Mouse (Mus musculus): ENCODE results near the gene Plaur. TPM values are rescaled to one million over a fixed set of nuclear protein-coding genes. Genes with fewer than 3 reads are reported as not detected.
"Not testable (repeated sequence)": the region's sequence is repeated elsewhere in the genome, so short reads cannot be mapped to it uniquely, and the experiment has no call there.

Plaur gene
- total RNA-seq, 2 experiments from 2014 or later: 0.59 to 1.5 TPM

DNA sequence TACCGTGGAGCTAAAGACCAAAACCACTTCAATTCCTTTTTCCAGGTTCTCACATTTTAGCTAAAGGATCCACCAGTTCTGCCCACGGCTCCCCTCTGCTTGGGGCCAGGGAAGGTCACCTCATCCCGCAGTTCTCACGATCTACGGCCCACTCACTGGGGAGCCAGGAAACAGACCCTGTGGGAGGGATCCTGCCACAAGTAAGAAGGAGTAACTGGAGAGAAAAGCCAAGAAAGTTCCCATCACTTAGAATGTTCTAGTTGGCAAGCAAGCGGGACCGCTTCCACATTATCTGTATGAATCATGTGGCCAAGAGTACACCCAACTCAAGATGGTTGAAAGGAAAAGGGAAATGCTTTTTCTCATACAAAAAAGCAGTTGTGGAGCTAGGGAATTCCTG is 14.6 kb downstream of the Plaur start:
- peak in 1 of 2 experiments; percentile 50 for DNase-seq (ENCODE audit: low spot score in 2 of 2)

DNA sequence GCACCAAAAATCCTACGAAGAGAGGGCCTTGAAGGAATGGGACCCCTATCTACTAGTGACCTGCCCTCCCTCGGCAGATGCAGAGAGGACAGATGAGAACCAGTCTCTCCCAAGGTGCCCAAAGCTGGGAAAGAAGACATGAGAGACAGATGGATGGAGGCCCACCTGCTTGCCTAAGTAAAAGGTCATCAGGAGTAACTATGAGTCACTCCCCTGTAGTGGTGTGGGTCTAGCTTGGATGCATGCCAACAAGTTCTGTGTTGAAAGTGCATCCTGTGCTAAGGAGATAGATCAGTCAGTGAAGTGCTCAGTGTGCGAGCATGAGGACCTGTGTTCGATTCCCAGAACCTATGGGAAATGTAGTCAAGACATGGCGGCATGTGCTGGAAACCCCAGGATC is 16.6 kb downstream of the Plaur start:
- no peak for DNase-seq (ENCODE audit: low spot score in 2 of 2)

- no peak for DNase-seq (ENCODE audit: low spot score in 2 of 2)
These were observed 17.4 kb downstream of the Plaur start for GRCm38 (mm10) chr7:24479685-24480084.

DNA sequence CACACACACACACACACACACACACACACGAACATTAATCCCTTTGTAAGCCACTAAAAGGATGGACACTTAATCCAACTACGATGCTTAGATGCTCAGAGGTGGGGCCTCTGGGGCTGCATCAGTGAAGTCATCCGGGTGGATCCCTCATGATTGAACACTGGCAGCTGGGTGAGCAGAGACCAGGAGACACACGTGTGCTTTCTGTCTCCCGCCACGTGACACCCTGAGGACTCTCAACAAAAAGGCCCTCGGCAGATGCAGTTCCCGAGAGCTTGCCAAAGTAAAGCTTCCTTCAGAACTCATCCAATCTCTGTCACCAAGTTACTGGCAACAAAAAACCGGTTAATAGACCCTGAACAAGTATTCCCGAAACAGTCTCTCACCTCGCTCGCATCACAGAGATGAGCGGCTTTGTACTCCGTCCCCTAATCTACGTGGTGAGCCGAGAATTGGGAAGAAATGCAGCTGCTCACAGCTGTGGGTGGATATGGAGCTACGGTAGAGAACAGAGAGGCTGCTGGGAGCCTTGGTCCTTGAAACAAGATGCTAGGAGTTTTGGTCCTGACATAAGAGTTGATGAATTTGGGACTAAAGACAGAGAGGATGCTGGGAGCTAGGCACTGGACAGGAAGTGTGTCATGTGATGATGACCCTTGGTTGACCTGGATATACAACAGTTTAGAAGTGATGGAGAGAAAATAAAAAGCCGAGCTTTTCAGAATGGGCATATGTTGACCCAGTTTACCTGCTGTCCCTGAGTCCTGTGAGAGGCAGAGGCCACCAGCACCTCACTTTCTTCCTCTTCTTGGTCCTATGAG is 18.0 kb downstream of the Plaur start:
- DNase-seq (ENCODE audit: low spot score in 2 of 2): peak in 1 of 2 experiments; percentile 40

DNA sequence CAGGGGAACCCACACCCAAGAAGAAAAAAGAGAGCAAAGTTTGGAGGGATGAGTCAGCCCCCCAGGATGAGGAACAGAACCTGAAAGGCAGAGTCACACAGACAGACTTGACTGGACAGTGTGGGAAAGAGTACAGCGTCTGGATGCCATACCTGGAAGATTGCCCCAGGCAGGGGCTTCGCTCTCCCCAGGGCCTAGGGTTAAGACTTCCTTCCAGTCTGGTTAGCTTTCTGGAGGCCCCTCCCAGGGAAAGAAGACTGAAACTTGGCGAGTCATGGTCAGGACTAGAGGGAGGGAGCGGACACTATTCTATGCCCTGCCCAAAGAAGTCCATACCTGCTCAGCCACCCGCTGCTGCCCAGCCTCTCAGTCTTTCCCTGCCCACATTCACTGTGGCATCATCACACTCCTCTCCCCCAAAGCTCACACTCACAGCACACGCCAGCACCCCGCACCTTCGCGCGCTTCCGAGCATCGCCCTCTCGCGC is 18.7 kb downstream of the Plaur start:
- no peak for DNase-seq (ENCODE audit: low spot score in 2 of 2)

DNA sequence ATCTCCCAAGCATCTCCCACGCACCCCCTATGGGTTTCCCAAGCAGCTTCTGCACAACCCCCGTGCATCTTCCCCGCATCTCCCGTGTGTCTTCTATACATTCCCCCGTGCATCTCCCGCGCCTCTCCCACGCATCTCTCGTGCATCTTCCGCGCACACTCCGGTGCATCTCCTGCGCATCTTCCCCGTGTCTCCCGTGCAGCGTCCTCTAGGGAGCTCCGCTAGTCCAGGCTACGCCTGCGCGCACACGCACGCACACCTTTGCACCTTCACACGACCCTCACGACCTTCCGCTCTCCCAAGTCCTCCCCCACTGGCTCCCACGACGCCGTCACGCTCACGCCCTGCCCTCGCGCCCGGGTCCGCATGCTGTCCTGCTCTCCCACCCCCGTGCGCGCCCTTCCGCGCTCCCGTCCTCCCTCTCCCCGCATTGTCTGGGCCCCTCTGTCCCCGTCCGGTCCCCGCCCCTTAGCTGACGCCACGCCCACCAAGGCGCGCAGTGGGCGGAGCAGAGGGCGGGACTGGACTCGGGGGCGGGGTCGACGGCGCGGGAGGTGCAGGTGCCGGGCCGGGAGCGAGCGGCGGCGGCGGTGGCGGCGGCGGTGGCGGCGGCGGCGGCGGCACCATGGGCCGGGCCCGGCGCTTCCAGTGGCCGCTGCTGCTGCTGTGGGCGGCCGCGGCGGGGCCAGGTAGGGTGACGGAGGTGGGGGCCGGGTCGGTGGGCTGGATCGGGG is 19.4 kb downstream of the Plaur start, which contains the start of gene Cadm4:
Gene Cadm4 (plus strand): TSS at position 550 of the 734 bp plus-strand sequence.
- peak; percentile 90 to 93 for DNase-seq (ENCODE audit: low spot score in 2 of 2)

DNA sequence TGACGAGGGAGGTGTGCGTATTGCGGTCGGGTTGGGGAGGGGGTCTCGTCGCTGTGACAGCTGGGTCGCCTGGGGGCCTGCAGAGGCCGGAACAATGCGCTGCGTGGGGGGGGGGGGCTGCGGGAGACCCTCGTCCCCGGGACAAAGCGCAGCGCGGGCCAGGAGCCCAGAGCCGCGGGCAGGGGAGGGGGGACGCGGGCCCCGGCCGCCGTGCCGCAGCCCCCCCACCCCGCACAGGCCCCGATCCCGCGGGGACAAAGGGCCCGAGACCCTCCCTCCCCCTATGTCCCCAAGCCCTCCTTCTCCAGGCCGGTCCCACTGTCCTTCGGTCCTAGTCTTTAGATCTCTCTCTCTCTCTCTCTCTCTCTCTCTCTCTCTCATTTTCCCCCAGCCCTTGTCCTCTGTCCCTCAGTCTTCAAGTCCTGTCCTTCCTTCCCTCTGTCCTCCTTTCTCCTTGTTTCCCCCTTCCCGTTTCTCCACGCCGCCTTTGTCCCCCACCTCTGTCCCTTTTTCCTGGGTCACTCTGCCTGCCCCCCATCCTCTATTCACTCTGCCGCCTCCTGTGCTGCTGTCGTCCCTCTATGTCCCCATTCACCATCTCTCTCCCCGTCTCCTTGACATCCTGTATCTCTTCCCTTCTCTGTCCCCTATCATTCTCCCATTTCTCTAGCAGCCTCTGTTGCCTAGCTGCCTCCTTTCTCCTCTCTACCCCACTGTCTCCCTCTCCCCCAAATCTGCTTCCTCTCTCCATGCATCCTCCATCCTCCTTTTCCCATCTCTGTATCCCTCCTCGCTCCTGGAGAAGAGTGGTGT is 20.1 kb downstream of the Plaur start:
- DNase-seq (ENCODE audit: low spot score in 2 of 2): no peak

DNA sequence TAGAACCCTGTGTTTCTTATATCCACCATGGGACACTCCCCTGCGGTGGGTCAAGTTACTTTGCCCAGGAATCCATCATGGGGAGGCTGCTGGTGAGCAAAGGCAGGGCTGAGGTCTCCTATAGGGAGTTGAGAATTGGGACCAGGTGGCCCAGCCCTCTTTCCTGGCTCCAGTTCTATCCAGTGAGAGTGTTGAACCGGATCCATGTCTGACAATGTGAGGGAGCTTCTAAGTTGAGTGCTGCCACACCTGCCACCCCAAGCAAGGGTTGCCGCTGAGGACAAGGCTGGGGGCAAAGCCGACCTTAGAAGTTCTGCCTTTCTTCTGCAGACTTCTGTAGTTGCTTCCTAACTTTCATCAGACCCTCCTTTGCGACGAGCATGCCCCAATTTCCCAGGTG is 21.0 kb downstream of the Plaur start:
- not testable (repeated sequence) for DNase-seq (ENCODE audit: low spot score in 2 of 2)

DNA sequence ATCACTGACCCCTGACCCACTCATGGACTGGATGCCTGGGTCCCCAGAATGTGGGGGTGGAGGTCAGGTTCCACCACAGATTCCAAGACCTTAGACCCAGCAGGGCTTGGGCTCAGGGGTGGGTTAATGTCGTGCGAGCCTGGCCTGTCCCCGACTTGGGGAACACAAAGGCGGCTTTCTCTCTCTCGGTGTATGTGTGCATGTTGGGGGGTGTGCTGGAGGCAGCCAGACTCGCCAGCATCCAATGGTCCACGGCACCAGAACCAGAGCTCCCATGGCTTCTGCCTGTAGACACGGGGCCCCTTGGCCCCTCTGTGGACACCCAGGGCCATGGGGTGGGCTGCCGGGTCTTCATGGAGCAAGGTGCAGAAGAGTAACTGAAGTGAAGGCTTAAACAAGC is 23.2 kb downstream of the Plaur start:
- no peak for DNase-seq (ENCODE audit: low spot score in 2 of 2)

DNA sequence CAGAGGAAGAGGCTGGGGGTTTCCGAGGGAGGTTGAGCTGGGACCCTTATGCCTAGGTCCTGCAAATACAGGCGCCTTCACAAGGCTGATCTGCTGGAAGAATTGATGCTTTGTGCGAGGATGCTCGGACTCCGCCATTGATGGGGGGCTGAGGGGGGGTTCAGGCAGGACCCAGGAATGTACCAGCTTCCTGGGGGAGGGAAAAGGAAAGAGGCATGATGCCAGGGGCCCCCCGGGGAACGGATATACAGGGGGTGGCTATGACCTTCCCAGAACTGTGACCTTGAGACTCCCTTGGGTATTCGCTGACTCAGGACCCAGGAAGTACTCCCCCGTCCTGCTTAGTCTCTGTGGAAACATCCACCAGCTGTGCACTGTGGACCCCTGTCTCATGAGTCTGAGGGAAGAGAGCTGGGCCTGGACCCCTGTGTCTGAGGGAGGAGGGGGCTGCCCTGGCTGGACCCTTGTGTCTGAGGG is 24.4 kb downstream of the Plaur start:
- no peak for DNase-seq (ENCODE audit: low spot score in 2 of 2)

DNA sequence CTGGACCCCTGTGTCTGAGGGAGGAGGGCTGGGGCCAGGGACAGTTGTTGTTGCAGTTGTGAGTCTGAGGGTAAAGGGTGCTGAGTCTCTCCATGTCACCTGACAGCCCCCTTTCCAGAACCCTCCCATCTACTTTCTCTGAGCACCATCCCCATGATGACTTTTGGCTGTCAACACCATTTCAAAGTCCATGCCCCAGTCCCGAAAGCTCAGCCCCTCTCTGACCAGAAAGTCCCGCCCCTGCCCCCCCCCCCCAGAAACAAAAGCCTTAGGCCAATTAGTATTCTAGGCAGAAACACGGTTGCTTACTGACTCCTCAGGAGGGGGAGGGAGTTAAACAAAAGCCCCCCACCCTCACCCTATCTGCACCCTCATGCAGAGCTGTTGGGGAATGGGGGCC is 25.1 kb downstream of the Plaur start:
- no peak for DNase-seq (ENCODE audit: low spot score in 2 of 2)

- DNase-seq (ENCODE audit: low spot score in 2 of 2): peak in 1 of 2 experiments; percentile 3
These were observed 26.0 kb downstream of the Plaur start for GRCm38 (mm10) chr7:24488303-24488702.

DNA sequence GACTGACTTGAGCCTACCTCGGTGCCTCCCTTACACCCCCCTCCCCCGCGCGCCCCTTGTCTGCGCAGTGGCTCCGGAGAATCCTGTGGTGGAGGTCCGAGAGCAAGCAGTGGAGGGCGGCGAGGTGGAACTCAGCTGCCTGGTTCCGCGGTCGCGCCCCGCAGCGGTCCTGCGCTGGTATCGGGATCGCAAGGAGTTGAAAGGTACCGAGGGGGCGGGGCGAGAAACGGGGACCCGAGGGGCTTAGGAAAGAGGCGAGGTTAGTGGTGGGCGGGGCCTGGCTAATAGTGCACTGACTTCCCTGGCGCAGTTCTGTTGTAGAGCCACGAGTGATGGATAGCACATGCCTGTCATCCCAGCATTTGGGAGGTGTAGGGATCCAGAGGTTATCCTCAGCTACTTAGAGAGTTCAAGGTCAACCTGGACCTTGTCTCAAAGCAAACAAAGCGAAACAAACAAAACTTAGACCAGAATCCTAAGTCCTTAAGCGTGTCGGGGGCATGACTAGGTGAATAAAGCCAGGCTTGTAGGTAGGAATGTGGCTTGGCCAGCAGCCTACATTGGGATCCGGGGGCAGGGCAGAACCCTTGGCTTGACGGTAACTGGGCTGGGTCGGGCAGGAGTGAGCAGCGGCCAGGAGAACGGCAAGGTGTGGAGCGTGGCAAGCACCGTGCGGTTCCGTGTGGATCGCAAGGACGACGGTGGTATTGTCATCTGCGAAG is 37.7 kb downstream of the Plaur start:
- DNase-seq (ENCODE audit: low spot score in 2 of 2): no peak

- DNase-seq (ENCODE audit: low spot score in 2 of 2): peak in 1 of 2 experiments; percentile 52
These were observed 38.6 kb downstream of the Plaur start for GRCm38 (mm10) chr7:24500929-24501328.

GRCm38 (mm10) chr7:24501492-24501891 is 39.2 kb downstream of the Plaur start:
- peak in 1 of 2 experiments; percentile 50 for DNase-seq (ENCODE audit: low spot score in 2 of 2)

- DNase-seq (ENCODE audit: low spot score in 2 of 2): no peak
These were observed 41.7 kb downstream of the Plaur start for GRCm38 (mm10) chr7:24504004-24504403.

DNA sequence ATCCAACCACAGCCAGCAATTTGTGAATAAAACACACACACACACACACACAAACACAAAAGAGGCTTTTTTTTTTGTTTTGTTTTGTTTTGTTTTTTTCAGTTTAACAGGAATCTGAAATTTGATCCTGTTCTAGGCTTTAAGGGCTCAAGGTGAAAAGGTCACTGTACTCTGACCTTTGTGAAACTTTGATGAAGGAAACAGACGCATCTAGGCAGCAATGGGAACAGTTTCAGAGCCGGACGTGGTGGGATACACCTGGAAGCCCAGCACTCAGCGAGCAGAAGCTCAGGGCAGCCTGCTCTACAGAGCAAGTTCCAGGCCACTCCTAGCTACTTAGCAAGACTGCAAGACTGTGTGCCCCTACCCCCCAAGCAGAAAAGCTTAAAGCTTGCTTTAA is 42.6 kb downstream of the Plaur start:
- DNase-seq (ENCODE audit: low spot score in 2 of 2): no peak

GRCm38 (mm10) chr7:24505447-24506064 is 43.3 kb downstream of the Plaur start:
- no peak for DNase-seq (ENCODE audit: low spot score in 2 of 2)

- DNase-seq (ENCODE audit: low spot score in 2 of 2): no peak
These were observed 43.8 kb downstream of the Plaur start for GRCm38 (mm10) chr7:24506065-24506459.

- peak in 1 of 2 experiments; percentile 59 for DNase-seq (ENCODE audit: low spot score in 2 of 2)
These were observed 44.2 kb downstream of the Plaur start for GRCm38 (mm10) chr7:24506476-24506837.
